Mouse (Mus musculus) lung, postnatal 0 days (tissue): ENCODE results near the gene AC124108.1. TPM values are rescaled to one million over a fixed set of nuclear protein-coding genes. Genes with fewer than 3 reads are reported as not detected.
A peak's percentile ranks its signal among the peaks of the same experiment; 100 is the strongest.

Experiments used
- ATAC-seq: fragments of 200-750 bp; cut with Nextera tagmentation; 2 replicates; pipeline ENCODE4 v1.8.0; 2017; ENCODE audit warnings: moderate library complexity
- DNase-seq: peaks from one replicate; pipeline ENCODE4 v3.0.0-alpha.2; 2016; ENCODE audit warnings: low spot score
- H3K27ac ChIP-seq: fragments of 300-500 bp; sonication (generic); 2 replicates; pipeline ENCODE4 v1.5.1; 2014; ENCODE audit warnings: antibody characterized with exemption, mild to moderate bottlenecking, low read length, mixed read lengths
- H3K27me3 ChIP-seq: fragments of 300-500 bp; sonication (generic); replicated peaks from 2 replicates; pipeline ENCODE4 v1.6.1; 2014; ENCODE audit warnings: low read length, mixed read lengths; ENCODE audit not compliant: insufficient read depth
- H3K36me3 ChIP-seq: fragments of 300-500 bp; sonication (generic); 2 replicates; pipeline ENCODE4 v1.6.1; 2014; ENCODE audit warnings: low read length, mixed read lengths; ENCODE audit not compliant: insufficient read depth
- H3K4me1 ChIP-seq: fragments of 300-500 bp; sonication (generic); 2 replicates; pipeline ENCODE4 v1.6.1; 2014; ENCODE audit warnings: antibody characterized with exemption, low read depth, low read length, mixed read lengths; ENCODE audit not compliant: insufficient read depth
- H3K4me2 ChIP-seq: fragments of 300-500 bp; sonication (generic); replicated peaks from 2 replicates; pipeline ENCODE4 v1.6.1; 2014; ENCODE audit warnings: low read depth, mild to moderate bottlenecking, low read length, moderate library complexity, mixed read lengths
- H3K4me3 ChIP-seq: fragments of 300-500 bp; sonication (generic); 2 replicates; pipeline ENCODE4 v1.5.1; 2014; ENCODE audit warnings: low read depth, low read length
- H3K9ac ChIP-seq: fragments of 300-500 bp; sonication (generic); replicated peaks from 2 replicates; pipeline ENCODE4 v1.6.1; 2014; ENCODE audit warnings: low read depth, mild to moderate bottlenecking
- H3K9me3 ChIP-seq: fragments of 300-500 bp; sonication (generic); 2 replicates; pipeline ENCODE4 v1.6.1; 2016; ENCODE audit warnings: low read length, mixed read lengths
- CTCF ChIP-seq: IDR thresholded peaks from 2 replicates; pipeline ENCODE4 v1.5.1; 2016; ENCODE audit warnings: antibody characterized with exemption, mild to moderate bottlenecking
- EP300 ChIP-seq: IDR thresholded peaks from 2 replicates; pipeline ENCODE4 v1.6.1; 2016; ENCODE audit warnings: antibody characterized with exemption, mild to moderate bottlenecking, control low read depth
- WGBS: fragments of 180-500 bp; shearing (Covaris S2); extraction: QIAGEN DNeasy Blood & Tissue Kit; methylation state at CpG from one replicate; pipeline ENCODE4 v1.1.7; 2014; 5-methylcytosine and 5-hydroxymethylcytosine counted together
- polyA plus RNA-seq: library from polyadenylated mRNA; unstranded; fragments of >200 nt; fragmentation: Nextera tagmentation; extraction: Ambion mirVana; gene quantifications from 2 replicates; pipeline ENCODE4 v1.2.1, GENCODE M21; 2015

AC124108.1 gene
- polyA plus RNA-seq, 1 experiment from 2014 or later = not detected

DNA sequence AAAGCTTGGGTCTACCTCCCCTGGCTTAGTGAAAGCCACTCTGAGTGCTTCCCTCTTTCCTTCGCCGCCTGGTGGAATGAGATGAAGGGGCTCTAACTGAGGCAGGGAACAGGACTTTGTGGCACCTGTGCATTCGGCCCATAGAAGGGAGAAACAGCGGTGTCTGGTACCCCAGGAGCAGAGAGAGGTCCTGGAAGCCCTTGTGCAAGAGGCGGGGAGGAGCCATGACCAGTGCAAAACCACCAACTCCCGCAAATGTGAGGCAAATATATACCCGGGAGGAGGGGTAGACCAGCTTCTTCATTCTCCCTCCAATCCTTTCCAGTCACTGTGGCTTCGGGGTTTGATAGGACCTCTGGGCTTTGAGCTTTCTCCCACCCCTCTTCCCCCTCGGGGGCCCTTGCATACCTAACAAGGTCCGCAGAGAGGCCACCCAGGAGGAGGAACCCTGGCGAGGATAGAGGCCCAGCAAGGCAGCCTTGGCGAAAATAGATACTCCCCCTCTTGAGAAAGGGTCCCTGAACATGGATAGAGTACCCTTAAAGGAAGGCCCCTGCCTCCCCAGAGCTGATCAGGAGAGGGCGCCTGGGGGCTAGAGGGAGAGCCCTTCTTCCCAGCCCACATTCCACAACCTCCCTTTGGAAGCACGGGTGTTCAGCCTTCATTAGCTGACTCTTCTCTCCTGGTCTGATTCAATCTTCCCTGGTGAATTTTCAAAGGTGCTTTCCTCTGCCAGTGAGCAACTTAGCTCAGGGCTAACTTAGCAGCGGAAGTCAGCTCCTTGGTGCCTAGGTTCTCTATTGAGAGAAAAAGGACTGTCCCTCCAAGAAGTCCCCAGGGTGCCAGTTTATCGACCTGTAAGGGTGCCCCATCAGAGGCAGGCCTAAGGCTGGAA is 776 bp downstream of the AC124108.1 start:
- Histone ChIP-seq H3K36me3 (no peaks in the 10 kb centered on the region), H3K4me2 (peak overlapping the region; percentile 94), H3K27me3 (peaks cover 33% of the 10 kb centered on the region), H3K27ac (no peak overlapping the region), H3K4me1 (no peaks in the 10 kb centered on the region), H3K9ac (no peak overlapping the region), H3K4me3 (peak overlapping the region; percentile 53; the same call in 1 of the 2 replicates), H3K9me3 (no peaks in the 10 kb centered on the region)
- no peak for ATAC-seq
- 11% methylated on average over 16 of the region's 16 CpGs for WGBS
- DNase-seq = no peak
- TF ChIP-seq EP300 = no peak
- TF ChIP-seq CTCF = peak; percentile 45

GRCm38 (mm10) chr1:132193806-132194205 is 2.5 kb downstream of the AC124108.1 start:
- WGBS = 70% methylated on average over 3 of the region's 3 CpGs
- Histone ChIP-seq H3K27ac (no peak overlapping the region), H3K9me3 (no peaks in the 10 kb centered on the region), H3K27me3 (peaks cover 26% of the 10 kb centered on the region), H3K4me1 (no peaks in the 10 kb centered on the region), H3K36me3 (no peaks in the 10 kb centered on the region), H3K4me2 (no peak overlapping the region), H3K4me3 (no peak overlapping the region), H3K9ac (no peak overlapping the region)
- ATAC-seq (no peak), DNase-seq (no peak)
- TF ChIP-seq EP300 (no peak), CTCF (no peak)

DNA sequence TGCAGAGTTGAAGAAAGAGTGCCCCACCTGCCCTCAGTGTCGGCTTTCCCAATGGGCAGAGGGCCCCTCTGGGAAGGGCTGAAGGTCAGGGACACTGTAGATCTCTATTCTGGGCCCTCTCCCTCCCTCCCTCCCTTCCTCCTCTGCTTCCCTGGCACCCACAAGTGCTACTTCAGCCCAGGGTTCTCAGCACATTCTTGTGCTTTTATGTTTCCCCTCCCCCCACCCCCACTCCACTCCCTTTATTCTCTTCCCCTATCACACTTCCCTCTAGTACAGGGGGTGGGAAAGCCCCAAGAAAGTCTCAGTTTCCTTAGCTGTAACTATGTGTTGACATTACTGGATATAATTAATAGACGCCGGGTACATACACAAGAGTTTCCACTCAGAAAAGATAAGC is 3.4 kb downstream of the AC124108.1 start:
- peak; percentile 75 for ATAC-seq
- WGBS = 30% methylated on average over 3 of the region's 3 CpGs
- no peaks in the 10 kb centered on the region for H3K36me3 ChIP-seq
- TF ChIP-seq CTCF = no peak
- peak; percentile 24; the same call in 1 of the 2 replicates for TF ChIP-seq EP300
- no peaks in the 10 kb centered on the region for H3K9me3 ChIP-seq
- H3K4me1 ChIP-seq = no peaks in the 10 kb centered on the region
- DNase-seq = peak; percentile 75
- H3K9ac ChIP-seq = no peak overlapping the region
- peak overlapping the region; percentile 60; the same call in 1 of the 2 replicates for H3K27ac ChIP-seq
- peaks cover 21% of the 10 kb centered on the region; the same call in 1 of the 2 replicates for H3K27me3 ChIP-seq
- H3K4me2 ChIP-seq = no peak overlapping the region
- H3K4me3 ChIP-seq = no peak overlapping the region

DNA sequence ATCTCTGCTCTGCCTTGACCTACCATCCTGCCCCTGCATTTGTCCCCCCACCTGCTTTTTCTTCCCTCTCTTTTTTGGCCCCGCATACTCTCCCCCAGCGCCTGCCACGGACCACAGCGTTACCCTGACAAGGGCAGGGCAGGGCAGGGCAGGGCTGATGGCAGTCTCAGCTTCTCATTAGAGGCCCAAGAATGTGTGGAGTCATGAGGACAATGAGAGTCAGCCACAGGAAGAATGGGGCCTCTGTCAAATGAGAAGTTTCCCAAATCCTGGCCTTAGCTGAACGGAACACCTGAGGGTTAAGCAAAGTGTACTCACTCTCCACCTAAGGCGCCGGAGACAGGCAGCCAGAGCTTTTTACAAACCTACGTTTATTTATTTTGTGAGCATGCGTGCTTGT is 3.8 kb downstream of the AC124108.1 start:
- H3K27ac ChIP-seq = peak overlapping the region; percentile 60
- H3K4me3 ChIP-seq = no peak overlapping the region
- no peaks in the 10 kb centered on the region for H3K4me1 ChIP-seq
- 41% methylated on average over 9 of the region's 9 CpGs for WGBS
- DNase-seq (peak; percentile 46), ATAC-seq (peak; percentile 72)
- H3K9me3 ChIP-seq = no peaks in the 10 kb centered on the region
- no peak overlapping the region for H3K4me2 ChIP-seq
- no peaks in the 10 kb centered on the region for H3K36me3 ChIP-seq
- no peak overlapping the region for H3K9ac ChIP-seq
- H3K27me3 ChIP-seq = peaks cover 19% of the 10 kb centered on the region; the same call in 1 of the 2 replicates
- TF ChIP-seq EP300 (no peak), CTCF (no peak)

- no peak overlapping the region for H3K9ac ChIP-seq
- no peak for DNase-seq
- TF ChIP-seq EP300 (no peak), CTCF (no peak)
- ATAC-seq = peak; percentile 30
- no peak overlapping the region for H3K4me2 ChIP-seq
- no peaks in the 10 kb centered on the region for H3K36me3 ChIP-seq
- peak overlapping the region; percentile 60 for H3K27ac ChIP-seq
- no peak overlapping the region for H3K4me3 ChIP-seq
- peaks cover 3% of the 10 kb centered on the region; the same call in 1 of the 2 replicates for H3K4me1 ChIP-seq
- no peaks in the 10 kb centered on the region for H3K9me3 ChIP-seq
- peaks cover 16% of the 10 kb centered on the region; the same call in 1 of the 2 replicates for H3K27me3 ChIP-seq
- whole genome bisulfite sequencing = 36% methylated on average over 5 of the region's 5 CpGs
Observed at GRCm38 (mm10) chr1:132195681-132196080, 4.4 kb downstream of the AC124108.1 start.

- Histone ChIP-seq H3K36me3 (no peaks in the 10 kb centered on the region), H3K27ac (0 out of 2 replicates have a peak overlapping the region, but pooled peaks have one; percentile 26), H3K9me3 (no peaks in the 10 kb centered on the region), H3K4me1 (peaks cover 3% of the 10 kb centered on the region; the same call in 1 of the 2 replicates), H3K4me3 (no peak overlapping the region), H3K27me3 (peaks cover 10% of the 10 kb centered on the region; the same call in 1 of the 2 replicates), H3K9ac (no peak overlapping the region), H3K4me2 (no peak overlapping the region)
- ATAC-seq = no peak
- WGBS = 26% methylated on average over 7 of the region's 7 CpGs
- no peak for TF ChIP-seq EP300
- no peak for TF ChIP-seq CTCF
- no peak for DNase-seq
Observed at GRCm38 (mm10) chr1:132196337-132196736, 5.1 kb downstream of the AC124108.1 start.
